Mouse (Mus musculus): ENCODE data around the gene Snrk.

DNA sequence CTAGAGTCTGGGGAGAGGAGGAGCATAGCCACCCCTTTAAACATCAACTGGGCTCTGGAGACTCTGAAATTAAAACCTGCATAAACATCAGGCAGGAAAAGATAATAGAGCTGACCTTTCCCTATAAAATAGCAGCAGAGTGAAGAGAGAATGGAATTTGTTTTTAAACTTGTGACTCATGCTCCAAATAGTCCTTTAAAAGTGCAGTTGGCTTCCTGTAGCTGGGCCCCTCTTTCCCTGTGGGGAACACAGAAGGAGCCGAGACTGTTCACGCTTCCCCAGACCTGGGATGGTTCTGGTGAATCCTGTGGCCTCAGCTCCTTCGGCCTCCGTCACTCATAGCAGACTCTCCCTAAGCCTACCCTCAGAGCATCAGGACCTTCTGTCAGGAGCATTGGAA is 61.4 kb downstream of the Snrk start:
- TF ChIP-seq CTCF (conservative IDR thresholded peaks at IDR 0.05; ENCODE audit: insufficient read depth, insufficient read length, low read depth, low read length) (no peak), POLR2A (IDR thresholded peaks at IDR 0.05; ENCODE audit: low read depth, low read length) (no peak)

Measured in kidney, adult 2 months (tissue).